Mouse (Mus musculus) erythroid progenitor cell, adult 5-6 weeks (primary cell): ENCODE data around the gene Tdg. TPM values are rescaled to one million over a fixed set of nuclear protein-coding genes. Genes with fewer than 3 reads are reported as not detected.

Experiments used
- ATAC-seq: replicated peaks from 2 replicates; pipeline ENCODE4 v1.8.0; 2016; ENCODE audit warnings: moderate number of reproducible peaks, mild to moderate bottlenecking, moderate TSS enrichment, inconsistent platforms; ENCODE audit not compliant: poor library complexity, low FRiP score, severe bottlenecking
- total RNA-seq, 2 experiments: library from RNA; stranded (forward) in 1 of 2; stranded (reverse) in 1 of 2; fragments of 150-400 nt in 1 of 2; fragments of 186-747, 209-891 nt in 1 of 2; gene quantifications; 2 replicates each; pipeline versions ENCODE4 v1.2.3 to v1.2.4; 2015 to 2017; ENCODE audit warnings: low replicate concordance in 2 of 2

Tdg gene
- total RNA-seq, 2 experiments from 2014 or later: 25.2 to 27.1 TPM

- ATAC-seq: no peak
Measured at GRCm38 (mm10) chr10:82661820-82662219, 32.2 kb downstream of the Tdg start.

- ATAC-seq: no peak
Measured at GRCm38 (mm10) chr10:82662267-82662990, 32.8 kb downstream of the Tdg start.

- ATAC-seq: no peak
Measured at GRCm38 (mm10) chr10:82663289-82663688, 33.7 kb downstream of the Tdg start.

GRCm38 (mm10) chr10:82665951-82666350 lies 36.3 kb downstream of the Tdg start:
- no peak for ATAC-seq

- peak; percentile 85 for ATAC-seq
Measured at GRCm38 (mm10) chr10:82666436-82667234, 37.0 kb downstream of the Tdg start.

GRCm38 (mm10) chr10:82670205-82670604 lies 40.6 kb downstream of the Tdg start:
- no peak for ATAC-seq

- no peak for ATAC-seq
Measured at GRCm38 (mm10) chr10:82676949-82677348, 47.3 kb downstream of the Tdg start.

- no peak for ATAC-seq
Measured at GRCm38 (mm10) chr10:82680769-82681168, 51.1 kb downstream of the Tdg start.

GRCm38 (mm10) chr10:82681639-82682038 lies 52.0 kb downstream of the Tdg start:
- ATAC-seq: no peak

GRCm38 (mm10) chr10:82685440-82685839 lies 55.8 kb downstream of the Tdg start:
- no peak for ATAC-seq

- no peak for ATAC-seq
Measured at GRCm38 (mm10) chr10:82689681-82690211, 60.1 kb downstream of the Tdg start.

- ATAC-seq: no peak
Measured at GRCm38 (mm10) chr10:82690494-82690893, 60.9 kb downstream of the Tdg start, which contains the start of gene Glt8d2. Gene Glt8d2, minus strand, starts transcription at chr10:82690650.

GRCm38 (mm10) chr10:82695956-82696355 lies 66.3 kb downstream of the Tdg start, which contains the start of gene Hcfc2:
Gene Hcfc2, plus strand, starts transcription at chr10:82696160.
- no peak for ATAC-seq

GRCm38 (mm10) chr10:82696453-82697079 lies 66.9 kb downstream of the Tdg start:
- no peak for ATAC-seq

- no peak for ATAC-seq
Measured at GRCm38 (mm10) chr10:82697305-82697898, 67.8 kb downstream of the Tdg start.

GRCm38 (mm10) chr10:82698712-82699261 lies 69.2 kb downstream of the Tdg start:
- ATAC-seq: peak; percentile 98

- peak; percentile 56; the same call in 1 of the 2 replicates for ATAC-seq
Measured at GRCm38 (mm10) chr10:82699296-82699941, 69.8 kb downstream of the Tdg start.
